ENCODE assay signal across 1 mouse cellular context in the genomic region with DNA sequence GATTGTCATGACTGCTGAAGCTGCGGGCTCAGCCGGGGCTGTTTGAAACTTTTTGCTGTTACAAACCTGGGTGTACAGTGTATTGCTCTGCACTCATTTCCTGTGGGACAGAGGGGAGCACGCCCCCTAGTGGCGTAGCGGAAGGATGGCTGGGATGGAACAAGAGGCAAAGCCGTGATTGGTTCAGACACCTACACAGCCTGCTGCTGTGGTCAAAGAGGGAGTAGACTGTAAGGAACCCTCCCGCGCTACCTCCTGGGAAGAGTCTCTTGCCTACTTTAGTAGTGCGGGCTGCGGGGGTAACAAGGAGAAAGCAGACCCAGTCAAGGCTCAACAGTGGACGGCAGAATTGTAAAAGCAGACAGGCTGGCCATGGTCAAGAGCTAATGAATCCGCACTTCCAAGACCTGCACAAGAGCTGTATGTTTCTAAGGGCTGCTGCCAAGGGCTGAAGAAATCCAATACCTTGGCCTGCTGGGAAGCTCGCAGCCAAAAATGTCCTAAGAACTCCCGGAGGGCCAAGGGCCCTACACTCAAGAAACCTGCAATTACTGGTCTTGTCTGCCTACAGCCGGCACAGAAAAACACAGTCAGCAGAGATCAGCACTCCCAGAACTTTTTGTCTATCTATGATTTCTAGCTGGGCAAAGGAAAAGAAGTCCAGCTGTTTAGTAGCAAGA.
TF ChIP-seq lines count a peak whose summit lies in the region.

No protein-coding gene starts in this region.

TF ChIP-seq in CH12.LX, 34 proteins besides CTCF, POLR2A, EP300 and RAD21:
- TF ChIP-seq SIN3A (IDR thresholded peaks at IDR 0.05; ENCODE audit: low read length) (peak; percentile 96), MAFK (IDR thresholded peaks at IDR 0.05; ENCODE audit: insufficient replicate concordance, low read length) (no peak), CHD2 (IDR thresholded peaks at IDR 0.05; ENCODE audit: low read length) (0 out of 2 replicates have a peak, but pooled peaks have one; percentile 26), E2F4 (IDR thresholded peaks at IDR 0.05; ENCODE audit: insufficient replicate concordance, low read depth, low read length) (peak; percentile 55; the same call in 1 of the 2 replicates), PAX5 (IDR thresholded peaks at IDR 0.05; ENCODE audit: low read length) (no peak), MEF2A (IDR thresholded peaks at IDR 0.05; ENCODE audit: borderline replicate concordance, low read depth, low read length) (peak; percentile 65), MAZ (IDR thresholded peaks at IDR 0.05; ENCODE audit: low read depth, low read length) (peak; percentile 84), ZMIZ1 (IDR thresholded peaks at IDR 0.05; ENCODE audit: low read depth, low read length) (0 out of 2 replicates have a peak, but pooled peaks have one; percentile 17), MAX (IDR thresholded peaks at IDR 0.05; ENCODE audit: low read length) (peak; percentile 64; the same call in 1 of the 2 replicates), HCFC1 (IDR thresholded peaks at IDR 0.05; ENCODE audit: low read depth, low read length) (peak; percentile 69), UBTF (IDR thresholded peaks at IDR 0.05; ENCODE audit: low read depth, low read length) (no peak; the same call in 1 of the 2 replicates), ELF1 (IDR thresholded peaks at IDR 0.05; ENCODE audit: low read depth, low read length) (peak; percentile 86), ZC3H11A (IDR thresholded peaks at IDR 0.05; ENCODE audit: low read depth, low read length) (no peak), USF2 (conservative IDR thresholded peaks at IDR 0.05; ENCODE audit: low read depth, low read length) (no peak), CHD1 (IDR thresholded peaks at IDR 0.05; ENCODE audit: low read depth, low read length) (no peak; the same call in 1 of the 2 replicates), MYC (IDR thresholded peaks at IDR 0.05; ENCODE audit: low read depth, low read length) (peak; percentile 79; the same call in 1 of the 2 replicates), TBP (conservative IDR thresholded peaks at IDR 0.05; ENCODE audit: low read depth, low read length) (peak; percentile 62; the same call in 1 of the 2 replicates), IRF4 (IDR thresholded peaks at IDR 0.05; ENCODE audit: low read depth, low read length) (peak; percentile 74; the same call in 1 of the 2 replicates), MXI1 (IDR thresholded peaks at IDR 0.05; ENCODE audit: low read depth, low read length) (peak; percentile 78), ETS1 (conservative IDR thresholded peaks at IDR 0.05; ENCODE audit: low read depth, low read length) (peak; percentile 36; the same call in 1 of the 2 replicates), TCF12 (IDR thresholded peaks at IDR 0.05; ENCODE audit: low read depth, low read length) (peak; percentile 74; the same call in 1 of the 2 replicates), BHLHE40 (IDR thresholded peaks at IDR 0.05; ENCODE audit: low read depth, low read length) (no peak; the same call in 1 of the 2 replicates), NELFE (IDR thresholded peaks at IDR 0.05; ENCODE audit: low read depth, low read length) (no peak; the same call in 1 of the 2 replicates), NRF1 (IDR thresholded peaks at IDR 0.05; ENCODE audit: low read depth, low read length) (0 out of 2 replicates have a peak, but pooled peaks have one; percentile 19), SMC3 (IDR thresholded peaks at IDR 0.05; ENCODE audit: low read depth, low read length) (peak; percentile 42), JUN (IDR thresholded peaks at IDR 0.05; ENCODE audit: insufficient read depth, low read depth, low read length) (no peak)
